Mouse (Mus musculus) naive thymus-derived CD4-positive, alpha-beta T cell, adult 2 months (primary cell): ENCODE data around the gene Mknk1.

Experiments
- DNase-seq: peaks from one replicate; pipeline ENCODE4 v3.0.0-alpha.2; 2011; ENCODE audit warnings: low read depth

Mknk1 gene

DNA sequence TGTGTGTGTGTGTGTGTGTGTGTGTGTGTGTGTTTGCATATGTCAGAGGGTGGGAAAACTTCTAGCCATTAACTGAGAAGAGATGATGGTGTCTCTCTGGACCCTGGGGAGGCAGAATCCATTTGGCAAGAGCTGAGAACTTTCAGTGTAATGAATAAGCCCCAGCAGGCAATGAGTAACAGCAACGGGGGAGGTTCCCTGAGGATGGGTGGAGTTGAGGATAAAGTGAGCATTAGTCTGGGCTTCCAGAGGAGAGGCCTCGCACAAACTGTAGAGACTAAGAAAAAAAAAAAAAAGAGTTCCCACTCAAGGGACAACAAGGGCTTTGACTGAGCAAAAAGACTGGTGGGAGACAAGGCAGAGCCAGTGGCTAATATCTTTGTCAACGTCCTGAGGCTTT is 55.3 kb downstream of the Mknk1 start:
- no peak for DNase-seq

DNA sequence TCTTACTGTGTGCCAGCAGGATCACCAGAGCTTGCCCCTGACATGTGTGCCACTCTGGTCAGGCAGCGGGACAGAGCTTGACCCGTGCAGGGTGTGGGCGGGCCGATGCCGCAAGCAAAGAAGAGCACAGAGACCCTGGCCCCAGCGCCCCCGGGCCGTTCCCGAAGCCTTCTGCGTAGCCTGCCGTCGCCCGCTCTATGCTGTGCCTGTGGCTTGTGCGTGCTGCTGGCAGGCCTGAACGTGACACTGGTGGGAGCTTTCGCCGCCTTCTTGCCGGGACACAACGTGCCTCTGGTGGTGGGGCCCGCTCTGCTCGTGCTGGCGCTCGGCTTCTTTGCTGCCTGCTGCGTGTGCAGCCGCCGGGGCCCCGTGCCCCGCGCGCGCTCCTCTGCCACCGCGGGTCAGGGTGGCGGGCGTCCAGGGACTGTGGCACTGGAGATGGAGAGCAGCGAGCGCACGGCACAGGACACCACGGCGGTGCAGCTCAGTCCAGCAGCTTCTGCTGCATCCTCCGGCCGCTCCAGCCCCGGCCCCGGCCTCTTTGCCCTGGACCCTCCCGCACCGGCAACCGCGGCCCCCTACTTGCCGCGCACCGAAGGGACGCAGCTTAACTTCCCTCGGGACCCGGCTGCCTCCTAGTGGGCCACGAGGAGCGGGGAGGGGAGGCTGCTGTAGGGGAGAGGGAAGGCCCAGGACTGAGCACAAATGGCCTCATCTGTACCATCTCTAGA is 59.1 kb downstream of the Mknk1 start:
- DNase-seq = no peak

DNA sequence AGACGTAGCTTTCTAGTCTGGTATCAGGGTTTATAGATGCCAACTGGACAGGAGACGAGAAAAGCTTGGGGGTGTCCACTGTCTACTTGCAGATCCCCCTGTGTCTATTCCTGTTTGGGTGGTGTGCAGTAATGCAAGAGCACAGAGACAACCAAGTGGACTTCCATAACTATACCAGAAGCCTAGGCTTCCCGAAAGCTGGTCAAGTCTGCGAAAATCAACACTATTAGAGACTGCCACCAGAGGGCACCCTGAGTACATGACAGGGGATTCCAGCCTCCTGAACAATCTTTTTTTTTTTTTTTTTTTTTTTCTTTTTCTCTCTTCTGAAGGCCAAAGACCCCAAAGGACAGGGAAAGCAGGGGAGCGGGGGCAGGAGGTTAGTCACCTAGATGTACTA is 63.8 kb downstream of the Mknk1 start:
- peak; percentile 77 for DNase-seq

DNA sequence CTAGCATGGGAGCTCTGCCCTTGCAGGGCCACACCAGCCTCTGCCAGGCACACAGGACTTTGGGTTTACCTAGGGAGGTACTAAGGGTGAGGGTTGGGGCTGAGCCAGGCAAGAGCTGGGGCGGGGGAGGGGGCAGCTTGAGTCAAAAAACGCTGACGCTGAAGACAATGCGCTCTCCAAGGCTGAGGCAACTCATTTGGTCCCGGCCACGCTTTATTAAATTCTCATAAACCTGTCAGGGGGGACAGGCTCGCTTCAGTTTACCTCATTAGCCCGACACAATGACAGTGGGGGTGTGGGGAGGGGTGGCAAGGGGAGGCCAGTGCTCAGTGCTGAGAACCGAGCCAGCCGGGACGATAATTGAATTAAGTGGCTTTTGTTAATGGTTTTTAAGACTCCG is 65.4 kb downstream of the Mknk1 start:
- no peak for DNase-seq

DNA sequence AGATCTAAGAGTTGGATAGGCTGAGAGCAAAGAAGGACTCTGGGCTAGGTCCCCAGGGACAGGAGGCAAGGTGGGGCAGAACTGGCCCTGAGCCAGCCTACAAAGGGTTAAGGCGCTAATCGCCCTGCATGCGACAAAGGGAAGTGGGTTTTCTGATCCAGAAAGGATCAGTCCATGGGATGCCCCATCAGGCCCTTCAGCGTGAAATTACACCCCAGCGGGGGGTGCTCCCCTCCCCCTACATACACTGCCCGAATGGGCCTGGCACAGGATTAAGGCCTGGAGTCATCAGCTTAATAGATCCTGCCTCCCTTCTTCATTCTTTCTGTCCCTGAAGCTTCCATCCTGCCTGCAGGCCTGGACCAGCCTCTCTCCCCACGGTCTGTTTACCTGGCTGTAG is 66.7 kb downstream of the Mknk1 start:
- no peak for DNase-seq

DNA sequence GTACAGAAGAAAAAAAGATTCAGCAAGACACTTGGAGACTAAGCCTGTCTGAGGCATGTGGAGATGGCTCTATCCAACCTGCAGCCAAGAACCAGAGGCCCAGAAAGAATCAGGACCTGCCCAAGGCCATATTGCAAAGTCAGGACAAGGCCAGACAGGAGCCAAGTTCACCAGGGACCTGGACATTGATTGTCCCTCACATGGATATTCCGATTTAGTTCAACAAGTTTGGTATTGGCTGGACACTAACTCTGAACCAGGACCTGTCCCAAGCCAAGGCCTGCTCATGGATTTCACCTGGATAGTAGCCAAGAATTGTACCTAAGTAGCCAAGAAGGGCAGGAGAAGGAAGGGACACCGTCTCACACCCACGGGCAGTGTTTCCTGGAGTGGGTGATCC is 67.8 kb downstream of the Mknk1 start:
- no peak for DNase-seq

DNA sequence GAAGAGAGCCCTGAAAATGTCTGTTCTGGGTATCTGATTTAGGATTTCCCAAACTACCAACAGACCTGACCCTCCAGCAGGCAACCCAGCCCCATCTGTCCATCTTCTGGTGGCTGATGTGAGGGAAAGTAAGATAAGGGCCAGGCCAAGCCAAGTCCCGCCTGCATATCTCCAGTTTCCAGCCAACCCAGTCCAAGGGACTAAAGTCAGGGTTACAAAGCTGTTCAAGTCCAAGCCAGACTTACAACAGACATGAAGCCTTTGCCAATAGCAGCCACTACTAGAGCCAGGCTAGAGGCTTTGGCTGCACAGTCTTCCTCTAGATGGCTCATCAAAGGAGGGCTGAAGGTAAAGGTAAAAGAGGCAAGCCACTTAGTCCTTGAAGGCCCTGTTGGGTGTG is 69.0 kb downstream of the Mknk1 start:
- DNase-seq = no peak

DNA sequence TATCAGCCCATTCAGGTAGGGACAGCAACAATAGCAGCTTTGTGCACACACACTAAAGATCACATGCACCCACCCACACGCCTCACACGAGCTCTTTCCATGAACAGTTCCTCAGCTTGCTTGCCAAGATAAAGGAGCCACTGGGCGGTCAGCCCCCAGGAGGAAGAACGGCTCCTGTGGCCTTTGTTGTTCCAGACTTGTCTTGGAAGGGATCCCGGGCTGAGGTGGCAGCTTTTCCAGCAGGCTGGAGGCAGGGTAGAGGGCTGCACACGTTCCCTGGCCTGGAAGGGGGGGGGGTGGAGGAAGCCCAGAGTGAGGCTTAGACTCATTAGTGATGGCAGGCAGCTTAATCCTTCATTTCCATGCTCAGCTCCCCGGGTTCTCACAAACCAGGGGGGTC is 69.6 kb downstream of the Mknk1 start:
- DNase-seq = no peak

DNA sequence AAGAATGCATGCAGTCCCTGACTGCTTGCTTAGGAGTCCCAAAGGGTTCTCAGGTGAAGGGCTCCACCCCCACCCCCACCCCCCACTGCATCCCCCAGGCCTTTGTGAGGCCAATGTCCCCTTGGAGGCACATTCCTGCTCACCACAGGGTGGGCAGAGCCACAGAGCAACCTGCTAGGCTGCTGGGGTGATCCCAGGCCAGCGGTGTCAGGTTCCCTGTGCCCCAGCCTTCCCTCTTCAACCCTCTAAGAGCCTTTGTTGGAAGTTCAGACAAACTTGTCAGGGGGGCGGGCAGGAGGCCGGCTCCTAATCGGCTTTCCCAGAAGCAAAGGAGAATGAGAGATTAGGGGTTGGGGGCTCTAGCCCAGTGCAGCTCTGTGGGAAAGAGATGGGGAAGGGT is 72.6 kb downstream of the Mknk1 start:
- DNase-seq = no peak

DNA sequence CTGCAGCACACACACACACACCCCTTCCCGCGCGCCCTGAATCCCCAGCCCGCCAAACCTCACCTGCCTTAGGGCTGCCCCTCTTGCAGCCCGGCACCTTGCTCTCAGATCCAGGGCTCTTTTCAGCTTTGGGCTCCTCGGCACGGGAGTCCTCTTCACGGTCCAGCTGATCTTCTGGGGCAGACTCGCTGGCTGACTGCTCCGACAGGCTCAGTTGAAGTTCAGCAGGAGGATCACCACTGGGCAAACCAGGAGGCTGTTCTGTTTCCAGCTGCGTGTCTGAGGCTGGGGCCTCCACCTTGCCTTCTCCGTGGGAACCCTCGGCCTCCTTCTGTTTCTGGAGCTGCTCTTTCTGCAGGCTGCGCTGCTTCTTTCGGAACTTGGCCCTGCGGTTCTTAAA is 80.9 kb downstream of the Mknk1 start:
- no peak for DNase-seq

DNA sequence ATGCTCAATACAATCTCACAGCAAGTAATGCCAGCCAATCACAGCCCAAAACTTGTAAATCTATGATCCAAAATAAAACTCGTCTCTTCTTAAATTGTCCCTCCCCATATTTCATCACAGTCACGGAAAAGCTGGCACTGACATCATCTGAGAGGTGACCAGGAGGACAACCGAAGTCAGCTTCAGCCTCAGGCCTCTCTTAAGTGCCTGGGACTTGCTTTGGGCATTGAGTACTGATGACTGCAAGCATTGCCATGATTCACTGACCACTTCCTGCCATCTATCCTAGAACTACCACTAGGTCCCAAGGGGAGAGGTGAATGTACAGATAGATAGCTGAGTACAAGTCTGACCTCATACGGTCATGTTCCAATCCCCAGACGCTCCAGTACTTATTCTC is 83.7 kb downstream of the Mknk1 start:
- no peak for DNase-seq

DNA sequence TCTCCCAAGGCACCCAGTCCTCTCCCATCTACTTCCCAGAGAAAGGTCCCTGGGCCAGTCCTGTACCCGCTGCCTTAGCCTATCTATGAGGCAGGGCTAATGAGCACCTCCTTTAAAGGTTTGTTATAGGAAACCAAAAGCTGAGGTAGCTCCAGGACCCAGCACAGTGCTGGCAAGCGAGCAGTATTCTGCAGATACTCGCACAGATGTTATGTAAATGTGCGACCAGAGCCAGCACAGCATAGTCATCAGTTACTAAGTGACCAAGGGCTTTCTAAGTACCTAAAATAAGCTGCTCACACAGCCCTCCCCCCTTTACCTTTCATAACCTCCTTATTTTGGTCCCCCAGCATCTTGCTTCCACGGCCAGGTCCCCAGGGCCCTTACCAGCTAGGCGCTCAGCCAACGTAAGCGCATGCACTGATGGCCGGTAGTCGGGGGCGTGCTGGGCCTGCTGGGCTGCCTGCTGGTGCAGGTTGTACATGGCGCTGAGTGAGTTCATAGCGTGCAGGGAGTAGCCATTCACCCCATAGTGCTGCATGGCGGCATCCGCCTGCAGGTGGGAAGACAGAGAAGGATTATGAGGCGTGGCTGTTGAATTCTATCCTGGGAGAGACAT is 84.4 kb downstream of the Mknk1 start:
- no peak for DNase-seq

DNA sequence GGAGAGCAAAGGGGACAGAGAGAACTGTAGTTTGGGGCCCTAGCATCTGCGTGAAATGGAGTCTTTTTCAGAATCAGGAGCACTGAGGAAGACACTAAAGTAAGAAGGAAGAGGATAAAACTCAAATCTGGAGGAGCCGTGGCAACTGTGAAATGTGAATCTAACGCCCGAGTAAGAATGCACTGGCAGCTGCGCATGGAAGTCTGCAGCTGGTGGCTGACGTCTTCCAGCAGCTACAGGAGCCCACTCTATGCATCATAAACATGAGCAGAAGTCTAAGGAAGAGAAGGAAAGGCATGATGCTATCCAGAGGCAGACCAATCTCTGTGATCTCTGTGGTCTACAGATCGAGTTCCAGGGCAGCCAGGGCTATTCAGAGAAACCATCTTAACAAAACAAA is 88.6 kb downstream of the Mknk1 start:
- DNase-seq = no peak
